Mouse (Mus musculus): ENCODE data around the gene March8. TPM values are rescaled to one million over a fixed set of nuclear protein-coding genes. Genes with fewer than 3 reads are reported as not detected.

The March8 gene
- polyA plus RNA-seq, 1 experiment: 47.5 TPM

DNA sequence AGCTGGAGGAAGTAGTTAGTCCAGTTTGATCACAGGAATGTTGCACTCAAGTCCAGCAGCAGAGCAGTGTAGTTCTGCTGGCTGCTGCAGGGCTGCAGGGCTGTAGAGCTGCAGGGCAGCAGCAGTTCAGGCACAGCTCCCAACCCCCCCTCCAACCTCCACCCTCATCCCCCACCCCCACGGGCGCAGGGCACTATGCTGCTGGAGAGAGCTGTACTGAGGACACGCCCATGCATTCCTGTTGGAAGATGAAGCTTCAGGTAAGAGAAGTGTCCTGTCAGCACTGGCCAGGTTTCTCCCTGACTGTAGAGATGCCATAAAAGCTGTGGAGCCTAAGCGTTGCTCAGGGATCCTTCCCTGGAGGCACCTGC is 48.2 kb downstream of the March8 start:
- H3K4me1 ChIP-seq (ENCODE audit: control insufficient read depth, insufficient read depth, low read length): peaks cover 1% of the 10 kb centered on the region; the same call in 1 of the 2 replicates
- H3K27ac ChIP-seq (ENCODE audit: insufficient read depth, low read length): no peak overlapping the region
- TF ChIP-seq POLR2A (IDR thresholded peaks at IDR 0.05; ENCODE audit: low read depth, low read length) (no peak), CTCF (IDR thresholded peaks at IDR 0.05; ENCODE audit: borderline replicate concordance, insufficient read depth, low read length) (no peak)
- no peak overlapping the region for H3K4me3 ChIP-seq (ENCODE audit: insufficient read depth, low read length)

DNA sequence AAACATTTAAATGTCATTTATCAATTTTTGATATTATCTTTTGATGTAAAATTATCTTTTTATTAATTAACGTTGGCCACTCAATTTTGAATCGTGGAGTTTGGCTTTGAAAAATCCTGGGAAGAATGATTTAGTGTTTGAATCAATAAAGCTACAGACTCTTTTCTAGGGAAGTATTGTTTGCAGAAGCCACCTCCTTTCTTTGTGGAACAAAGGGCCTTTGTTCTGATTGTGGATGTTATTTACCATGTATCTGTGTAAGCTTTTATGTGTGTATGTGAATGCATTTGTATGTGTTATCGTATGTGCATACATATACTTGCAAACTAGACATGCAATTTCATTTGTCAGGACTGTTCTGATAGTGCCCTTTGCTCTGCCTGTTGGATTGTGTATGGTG is 48.7 kb downstream of the March8 start:
- TF ChIP-seq POLR2A (IDR thresholded peaks at IDR 0.05; ENCODE audit: low read depth, low read length) (no peak), CTCF (IDR thresholded peaks at IDR 0.05; ENCODE audit: borderline replicate concordance, insufficient read depth, low read length) (no peak)
- Histone ChIP-seq H3K4me3 (ENCODE audit: insufficient read depth, low read length) (no peak overlapping the region), H3K4me1 (ENCODE audit: control insufficient read depth, insufficient read depth, low read length) (peaks cover 3% of the 10 kb centered on the region; the same call in 1 of the 2 replicates), H3K27ac (ENCODE audit: insufficient read depth, low read length) (no peak overlapping the region)

DNA sequence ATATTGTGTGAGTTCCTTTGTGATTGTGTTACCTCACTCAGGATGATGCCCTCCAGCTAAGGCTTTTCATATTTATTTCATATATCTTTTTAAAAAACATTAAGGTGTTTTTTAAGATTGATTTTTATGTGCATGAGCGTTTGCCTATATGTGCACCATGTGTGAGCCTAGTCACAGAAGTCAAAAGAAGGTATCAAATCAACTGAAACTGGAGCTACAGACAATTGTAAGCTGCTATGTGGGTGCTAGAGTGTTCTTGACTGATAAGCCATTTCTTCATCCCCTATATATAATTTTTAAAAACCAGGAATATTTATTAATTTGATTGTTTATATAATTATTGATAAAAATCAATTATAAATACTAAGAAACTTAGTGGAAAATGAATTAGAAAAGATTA is 50.2 kb downstream of the March8 start:
- no peak overlapping the region for H3K4me3 ChIP-seq (ENCODE audit: insufficient read depth, low read length)
- TF ChIP-seq POLR2A (IDR thresholded peaks at IDR 0.05; ENCODE audit: low read depth, low read length) (no peak), CTCF (IDR thresholded peaks at IDR 0.05; ENCODE audit: borderline replicate concordance, insufficient read depth, low read length) (no peak)
- peaks cover 3% of the 10 kb centered on the region; the same call in 1 of the 2 replicates for H3K4me1 ChIP-seq (ENCODE audit: control insufficient read depth, insufficient read depth, low read length)
- H3K27ac ChIP-seq (ENCODE audit: insufficient read depth, low read length): no peak overlapping the region

DNA sequence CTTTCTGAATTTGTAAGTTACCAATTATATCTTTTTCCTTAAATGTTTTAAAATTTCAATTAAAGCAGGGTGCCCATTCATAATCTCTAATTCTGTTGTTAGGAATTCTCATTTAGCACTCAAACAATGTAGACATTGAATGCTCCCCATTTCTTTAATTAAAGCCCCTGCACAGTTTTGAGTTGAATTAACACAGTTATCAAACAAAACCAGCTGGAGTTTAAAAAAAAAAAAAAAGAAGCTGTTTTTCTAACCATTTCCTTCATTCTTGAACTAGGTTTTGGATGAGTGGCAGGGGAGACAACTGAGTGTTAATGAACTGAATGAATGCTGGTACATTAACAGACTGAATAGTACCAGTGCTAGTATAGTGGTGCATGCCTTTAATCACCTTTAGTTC is 51.7 kb downstream of the March8 start:
- Histone ChIP-seq H3K27ac (ENCODE audit: insufficient read depth, low read length) (no peak overlapping the region), H3K4me1 (ENCODE audit: control insufficient read depth, insufficient read depth, low read length) (peaks cover 3% of the 10 kb centered on the region; the same call in 1 of the 2 replicates), H3K4me3 (ENCODE audit: insufficient read depth, low read length) (no peak overlapping the region)
- no peak for TF ChIP-seq POLR2A (IDR thresholded peaks at IDR 0.05; ENCODE audit: low read depth, low read length)

DNA sequence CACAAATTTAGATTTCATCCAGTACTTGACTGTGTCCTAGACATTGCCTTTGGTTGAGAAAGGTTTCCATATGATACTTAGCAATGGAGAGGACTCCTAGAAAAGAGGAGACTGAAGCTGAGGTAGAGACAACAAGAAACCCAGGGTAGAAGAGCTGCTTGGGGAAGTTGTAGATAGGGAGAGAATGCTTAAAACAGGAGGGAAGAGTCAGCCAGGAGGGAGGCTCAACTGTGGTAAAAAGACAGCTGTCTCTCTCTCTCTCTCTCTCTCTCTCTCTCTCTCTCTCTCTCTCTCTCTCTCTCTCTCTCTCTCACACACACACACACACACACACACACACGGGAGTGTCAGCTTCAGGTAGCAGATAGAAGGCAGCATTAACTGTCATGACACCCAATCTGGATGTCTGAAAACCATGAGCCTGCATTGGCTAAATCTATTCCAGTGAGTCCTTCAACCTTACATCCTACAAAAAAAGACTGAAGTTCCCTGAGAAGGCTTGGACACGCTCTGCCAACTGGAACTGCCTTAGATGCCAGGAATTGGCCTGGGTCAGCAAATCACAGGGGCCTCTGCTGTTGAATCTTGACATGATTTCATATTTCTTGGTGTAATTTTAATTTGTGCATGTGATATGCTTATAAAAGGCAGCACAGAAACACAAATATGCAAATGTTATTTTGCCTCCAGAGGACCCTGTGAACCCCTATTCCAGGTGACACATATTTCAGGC is 57.3 kb downstream of the March8 start:
- Histone ChIP-seq H3K4me3 (ENCODE audit: insufficient read depth, low read length) (no peak overlapping the region), H3K27ac (ENCODE audit: insufficient read depth, low read length) (no peak overlapping the region), H3K4me1 (ENCODE audit: control insufficient read depth, insufficient read depth, low read length) (peaks cover 5% of the 10 kb centered on the region)
- TF ChIP-seq POLR2A (IDR thresholded peaks at IDR 0.05; ENCODE audit: low read depth, low read length): no peak
- no peak for TF ChIP-seq CTCF (IDR thresholded peaks at IDR 0.05; ENCODE audit: borderline replicate concordance, insufficient read depth, low read length)

DNA sequence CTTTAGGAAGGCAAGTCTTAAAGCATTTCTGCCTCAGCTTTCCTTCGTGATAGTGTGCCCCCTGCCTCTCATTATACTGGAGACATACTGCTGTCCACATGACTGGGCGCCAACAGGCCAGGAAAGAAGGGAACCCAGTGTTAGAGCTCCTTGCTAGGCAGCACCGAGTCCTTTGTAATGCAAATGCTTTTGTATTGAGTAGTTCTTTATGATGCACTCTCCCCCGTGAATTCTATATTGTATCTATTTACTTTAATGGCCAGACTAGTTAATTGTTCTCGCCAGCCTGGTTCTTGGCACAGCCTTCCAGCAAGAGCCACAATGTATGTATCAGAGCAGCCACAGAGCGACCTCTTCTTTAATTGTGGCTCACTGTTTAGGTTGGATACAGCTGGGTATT is 59.8 kb downstream of the March8 start:
- H3K4me1 ChIP-seq (ENCODE audit: control insufficient read depth, insufficient read depth, low read length): peaks cover 3% of the 10 kb centered on the region; the same call in 1 of the 2 replicates
- H3K27ac ChIP-seq (ENCODE audit: insufficient read depth, low read length): peak overlapping the region; percentile 20; the same call in 1 of the 2 replicates
- H3K4me3 ChIP-seq (ENCODE audit: insufficient read depth, low read length): no peak overlapping the region
- TF ChIP-seq CTCF (IDR thresholded peaks at IDR 0.05; ENCODE audit: borderline replicate concordance, insufficient read depth, low read length): no peak
- TF ChIP-seq POLR2A (IDR thresholded peaks at IDR 0.05; ENCODE audit: low read depth, low read length): no peak

DNA sequence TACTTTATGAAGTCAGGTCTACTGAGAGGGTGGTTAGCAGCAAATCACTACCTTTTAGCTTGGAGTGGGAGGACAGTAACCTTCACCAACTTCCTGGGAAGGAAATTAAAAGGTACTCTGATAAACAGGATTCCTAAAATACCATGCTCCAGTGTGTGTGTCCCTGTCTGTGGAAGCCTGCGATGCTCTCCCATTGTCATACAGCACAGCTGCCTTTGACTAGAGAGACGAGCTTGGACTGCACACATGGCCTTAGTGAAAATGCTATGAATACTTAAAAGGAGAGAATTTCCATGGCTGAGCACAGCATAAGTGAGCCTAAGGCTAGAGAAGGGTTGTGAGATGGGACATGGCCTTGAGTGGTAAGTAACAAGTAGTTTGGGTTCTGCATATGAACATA is 60.3 kb downstream of the March8 start:
- TF ChIP-seq POLR2A (IDR thresholded peaks at IDR 0.05; ENCODE audit: low read depth, low read length): no peak
- no peak for TF ChIP-seq CTCF (IDR thresholded peaks at IDR 0.05; ENCODE audit: borderline replicate concordance, insufficient read depth, low read length)
- Histone ChIP-seq H3K4me1 (ENCODE audit: control insufficient read depth, insufficient read depth, low read length) (peaks cover 3% of the 10 kb centered on the region; the same call in 1 of the 2 replicates), H3K27ac (ENCODE audit: insufficient read depth, low read length) (peak overlapping the region; percentile 53), H3K4me3 (ENCODE audit: insufficient read depth, low read length) (no peak overlapping the region)

DNA sequence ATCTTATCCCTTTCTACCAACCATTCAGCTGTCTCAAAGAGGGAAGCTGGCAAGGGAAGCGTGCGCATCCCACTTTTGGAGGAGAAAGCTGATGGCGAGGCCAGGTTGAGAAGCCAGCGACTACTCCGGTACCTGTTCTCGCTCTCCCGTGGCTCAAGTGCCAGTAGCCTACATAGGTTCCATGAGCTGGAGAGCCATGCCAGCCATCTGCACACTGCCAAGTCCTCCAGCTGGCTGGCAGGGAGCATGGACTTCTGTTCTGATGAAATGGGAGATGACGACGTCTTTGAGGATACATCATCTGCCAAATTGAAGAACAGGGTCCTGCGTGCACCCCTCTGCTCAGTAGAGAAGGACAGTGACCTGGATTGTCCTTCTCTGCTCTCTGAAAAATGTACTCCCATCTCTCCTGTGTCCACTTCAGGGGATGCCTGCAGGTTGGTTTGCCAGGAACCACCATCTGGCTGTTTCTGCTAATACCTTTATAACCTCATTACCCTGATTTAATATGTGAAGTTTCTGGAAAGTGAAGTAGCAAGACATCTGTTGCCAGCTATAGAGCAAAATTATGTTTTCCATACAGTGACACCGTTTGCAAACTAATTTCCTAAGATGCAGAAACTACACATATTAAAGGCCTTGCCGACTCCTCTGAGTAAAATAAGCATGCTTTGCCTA is 64.1 kb downstream of the March8 start:
- Histone ChIP-seq H3K4me1 (ENCODE audit: control insufficient read depth, insufficient read depth, low read length) (peaks cover 12% of the 10 kb centered on the region), H3K27ac (ENCODE audit: insufficient read depth, low read length) (no peak overlapping the region), H3K4me3 (ENCODE audit: insufficient read depth, low read length) (no peak overlapping the region)
- TF ChIP-seq POLR2A (IDR thresholded peaks at IDR 0.05; ENCODE audit: low read depth, low read length) (no peak), CTCF (IDR thresholded peaks at IDR 0.05; ENCODE audit: borderline replicate concordance, insufficient read depth, low read length) (no peak)

DNA sequence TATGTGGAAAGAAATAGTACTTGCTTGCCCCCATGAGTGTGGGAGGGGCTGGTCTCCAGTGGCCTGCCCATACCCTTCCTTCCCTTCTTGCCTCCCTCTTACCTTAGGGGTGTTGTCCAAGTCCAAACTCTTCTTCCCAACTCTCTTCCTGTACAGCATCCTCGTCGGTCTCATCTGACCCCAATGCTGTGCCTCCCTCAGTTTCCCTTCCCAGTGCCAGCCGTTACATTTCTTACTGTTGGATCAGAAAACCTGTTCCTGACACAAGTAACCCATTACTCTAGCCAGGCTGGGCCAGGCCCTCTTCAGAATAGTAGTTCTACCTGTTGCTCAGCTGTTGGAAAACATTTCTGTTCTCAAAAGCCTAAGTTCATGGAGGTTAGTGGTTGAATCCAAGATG is 64.6 kb downstream of the March8 start:
- no peak overlapping the region for H3K4me3 ChIP-seq (ENCODE audit: insufficient read depth, low read length)
- TF ChIP-seq POLR2A (IDR thresholded peaks at IDR 0.05; ENCODE audit: low read depth, low read length) (no peak), CTCF (IDR thresholded peaks at IDR 0.05; ENCODE audit: borderline replicate concordance, insufficient read depth, low read length) (no peak)
- peaks cover 15% of the 10 kb centered on the region for H3K4me1 ChIP-seq (ENCODE audit: control insufficient read depth, insufficient read depth, low read length)
- H3K27ac ChIP-seq (ENCODE audit: insufficient read depth, low read length): no peak overlapping the region

DNA sequence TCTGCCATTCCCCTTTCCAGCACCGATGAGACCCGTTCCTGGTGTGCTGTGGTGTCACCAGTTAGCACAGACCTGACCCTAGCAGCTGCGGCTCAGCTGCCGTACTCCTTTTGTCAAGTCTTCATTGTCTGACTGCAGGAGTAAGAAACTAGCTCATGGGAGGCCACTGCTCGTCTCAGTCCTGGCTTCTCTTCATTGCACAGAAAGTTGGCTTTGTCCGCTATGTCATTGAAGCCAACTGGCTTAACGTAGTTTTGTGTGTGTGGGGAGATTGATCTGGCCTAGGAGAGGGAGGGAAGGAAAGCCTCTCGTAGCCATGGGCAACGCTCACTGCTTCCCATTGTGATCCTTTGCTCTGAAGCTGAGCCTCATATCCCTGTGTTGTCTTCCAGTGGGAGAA is 67.4 kb downstream of the March8 start:
- no peak for TF ChIP-seq CTCF (IDR thresholded peaks at IDR 0.05; ENCODE audit: borderline replicate concordance, insufficient read depth, low read length)
- no peak for TF ChIP-seq POLR2A (IDR thresholded peaks at IDR 0.05; ENCODE audit: low read depth, low read length)
- Histone ChIP-seq H3K4me3 (ENCODE audit: insufficient read depth, low read length) (no peak overlapping the region), H3K4me1 (ENCODE audit: control insufficient read depth, insufficient read depth, low read length) (peaks cover 13% of the 10 kb centered on the region), H3K27ac (ENCODE audit: insufficient read depth, low read length) (no peak overlapping the region)

Measured in embryonic fibroblast, embryonic 13.5 days (primary cell).